Mouse (Mus musculus): ENCODE results near the gene Rbpj.

Gene Rbpj

DNA sequence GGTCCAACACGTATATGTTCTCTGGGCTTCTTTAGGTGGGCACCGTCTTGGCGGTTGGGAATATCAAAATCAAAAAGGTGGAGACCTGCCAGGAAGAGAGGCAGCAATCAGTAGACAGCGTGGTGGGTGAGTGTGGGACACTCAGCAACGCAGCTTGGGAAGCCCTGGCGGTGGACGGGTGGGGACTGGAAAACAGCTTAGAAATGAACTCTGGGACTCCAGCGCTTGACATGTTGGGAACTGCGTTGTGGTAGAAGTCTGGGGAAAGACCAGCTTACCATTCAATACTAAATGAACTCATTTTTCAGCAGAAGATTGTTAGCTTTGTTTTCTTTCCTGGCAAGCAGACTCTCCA is 3.8 kb downstream of the Rbpj start:
- no peak for DNase-seq

DNA sequence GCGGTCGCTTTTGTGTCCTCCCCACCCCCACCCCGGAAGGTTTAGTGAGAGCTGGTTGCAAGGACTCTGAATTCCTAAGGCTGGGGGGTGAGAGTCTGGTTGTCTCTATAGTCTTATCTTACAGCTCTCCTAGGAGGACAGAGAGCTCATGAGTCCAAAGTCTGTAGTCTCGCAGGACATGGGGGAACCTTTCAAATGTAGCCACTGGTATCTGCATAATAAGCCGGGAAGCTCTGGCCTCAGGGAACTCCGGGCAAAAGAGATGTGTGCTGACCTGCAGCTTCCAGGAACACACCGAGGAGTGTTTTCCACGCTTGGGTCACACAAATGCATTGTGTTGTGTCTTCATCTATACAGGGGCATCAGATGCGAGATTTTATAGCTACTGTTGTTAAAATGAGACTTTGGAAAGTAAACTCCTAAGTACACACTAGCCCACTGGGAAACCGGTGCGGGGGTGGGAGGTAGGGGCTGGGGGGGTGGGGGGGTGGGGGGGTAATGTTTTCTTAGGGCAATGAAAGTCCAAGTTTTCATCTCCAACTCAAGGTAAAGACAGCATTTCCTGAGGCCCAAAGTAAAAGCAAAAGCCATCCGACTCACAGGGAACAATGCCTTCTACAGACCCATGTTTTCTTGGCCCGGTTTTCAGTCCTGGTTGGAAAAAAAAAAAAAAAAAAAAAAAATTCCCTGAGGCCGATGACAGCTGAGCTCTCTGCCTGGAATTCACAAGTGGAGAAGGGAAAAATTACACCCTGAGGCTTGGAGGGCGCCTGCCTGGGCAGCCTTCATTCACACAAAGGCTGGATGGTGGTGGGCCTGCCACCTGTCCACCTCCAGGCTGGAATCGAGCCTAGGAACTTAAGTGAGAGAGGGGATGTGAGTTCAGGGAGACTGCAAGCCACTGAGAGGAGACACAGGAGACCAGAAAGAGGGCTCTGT is 4.5 kb downstream of the Rbpj start:
- no peak for DNase-seq

DNA sequence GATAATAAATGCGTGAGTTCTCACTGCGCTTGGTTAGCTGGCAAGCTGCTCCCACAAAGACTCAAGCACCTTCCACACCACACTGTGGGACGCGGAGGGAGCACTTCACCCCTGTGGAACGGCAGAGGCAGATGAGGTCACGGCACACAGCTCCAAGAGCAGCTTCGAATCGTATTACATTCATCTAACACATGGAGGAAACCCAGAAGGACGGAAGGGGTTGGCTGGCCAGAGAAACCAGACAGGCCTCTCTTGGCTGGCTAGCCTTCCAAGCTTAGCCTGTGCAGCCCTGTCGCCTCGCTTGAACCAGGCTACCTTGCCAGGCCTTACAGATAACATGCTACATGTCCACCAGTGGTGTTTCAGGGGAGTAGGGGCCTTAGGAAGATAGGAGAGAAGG is 6.5 kb downstream of the Rbpj start:
- no peak for DNase-seq

DNA sequence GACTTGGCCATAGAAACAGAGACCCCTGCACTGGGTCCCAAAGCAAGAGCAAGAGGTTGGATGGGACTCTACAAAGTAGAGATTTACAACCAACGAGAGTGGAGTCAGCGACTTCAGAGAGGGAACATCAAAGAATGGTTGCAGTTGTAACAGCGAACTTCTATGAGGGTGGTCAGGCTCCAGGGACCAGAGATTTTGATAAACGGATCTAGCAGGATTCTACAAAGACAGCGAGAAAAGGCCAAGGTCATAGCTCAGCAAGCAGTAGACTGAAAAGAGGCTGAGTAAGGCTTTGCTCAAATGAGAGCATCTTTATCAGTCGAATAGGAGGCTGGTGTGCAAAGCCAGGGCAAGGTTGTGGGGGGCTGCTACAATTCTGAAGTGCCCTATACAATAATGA is 13.2 kb downstream of the Rbpj start:
- DNase-seq = no peak

DNA sequence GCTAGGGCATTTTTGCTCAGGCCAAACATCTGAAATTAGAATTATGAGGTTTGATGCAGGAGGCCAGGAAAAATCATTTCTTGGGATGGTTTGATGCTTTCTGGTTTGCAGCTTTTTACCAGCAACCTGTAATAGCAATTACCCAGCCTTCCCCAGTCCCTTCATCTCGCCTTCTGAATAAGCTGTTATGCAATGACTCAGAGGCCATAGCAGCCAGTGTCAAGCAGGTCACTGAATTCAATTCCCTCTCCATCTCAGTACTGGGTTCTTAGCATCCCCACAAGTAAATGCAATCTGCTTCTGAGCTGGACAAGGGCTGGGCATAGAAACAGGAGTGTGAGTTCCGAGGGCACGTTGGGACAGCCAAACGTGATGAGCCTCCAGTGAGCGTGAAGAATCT is 13.9 kb downstream of the Rbpj start:
- DNase-seq = no peak

DNA sequence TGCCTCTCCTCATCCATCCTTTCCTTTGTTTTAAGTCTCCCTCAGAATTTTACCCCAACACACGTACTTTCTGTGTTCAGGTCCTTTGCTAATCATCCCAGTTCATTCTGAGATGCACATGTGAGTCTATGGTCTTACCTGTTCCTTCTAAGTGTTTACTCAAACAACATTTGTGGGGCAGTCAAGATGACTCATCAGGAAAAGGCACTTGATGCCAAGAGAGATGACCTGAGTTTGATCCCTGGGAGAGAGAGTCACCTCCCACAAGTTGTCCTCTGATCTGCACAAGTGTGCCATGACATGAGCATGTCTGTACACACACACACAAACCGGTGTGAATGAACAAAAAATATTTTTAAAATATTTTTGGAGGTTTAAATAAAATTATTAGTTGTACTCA is 15.1 kb downstream of the Rbpj start:
- DNase-seq = no peak

DNA sequence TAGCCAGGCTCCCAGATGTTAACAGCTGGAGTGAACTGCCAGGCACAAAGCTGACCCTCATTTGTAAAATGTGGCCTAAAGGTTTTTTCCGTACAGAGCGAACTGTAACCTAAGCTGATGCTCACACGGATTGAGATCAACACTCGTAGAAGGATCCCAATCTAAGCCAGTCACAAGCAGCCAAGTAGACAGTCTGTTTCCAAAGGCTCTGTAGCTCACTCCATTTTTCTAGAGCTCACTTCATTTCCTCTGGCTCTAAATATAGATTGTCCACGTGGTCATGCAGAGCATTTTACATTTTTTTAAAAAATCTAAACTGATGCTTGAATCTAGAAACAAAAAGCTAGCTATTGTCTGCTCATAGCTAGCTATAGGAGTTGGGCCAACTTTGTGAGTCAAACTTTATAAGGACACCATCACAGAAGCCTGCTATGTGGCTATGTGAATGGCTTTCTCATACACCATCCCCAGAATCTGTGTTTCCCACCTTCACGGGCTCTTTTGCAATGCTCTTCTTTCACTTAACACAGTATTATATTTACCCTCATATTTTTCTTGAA is 19.2 kb downstream of the Rbpj start:
- no peak for DNase-seq

DNA sequence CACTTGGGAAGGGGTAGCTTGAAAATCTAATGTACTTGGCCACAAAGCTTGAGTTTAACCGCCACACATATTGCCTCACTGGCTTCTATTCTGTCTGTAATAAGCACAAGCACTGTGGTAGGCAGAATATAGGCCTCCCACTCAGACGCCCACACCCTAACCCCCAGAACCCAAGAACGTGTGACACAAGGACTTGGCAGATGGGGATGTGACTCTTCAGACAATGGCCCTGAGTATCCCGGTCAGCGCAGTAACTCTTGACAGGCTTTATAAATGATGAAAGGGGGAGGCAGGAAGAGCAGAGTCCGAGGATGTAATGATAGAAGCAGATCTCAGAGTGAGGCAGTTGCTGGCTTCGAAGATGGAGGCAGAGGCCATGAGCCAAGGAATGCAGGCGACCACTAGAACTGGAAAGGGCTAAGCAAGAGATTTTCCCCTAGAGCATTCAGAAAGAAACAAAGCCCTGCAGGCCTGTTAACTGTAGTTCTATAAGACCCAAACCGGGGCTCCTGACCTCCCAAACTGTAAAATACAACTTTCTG is 20.1 kb downstream of the Rbpj start:
- DNase-seq = no peak

DNA sequence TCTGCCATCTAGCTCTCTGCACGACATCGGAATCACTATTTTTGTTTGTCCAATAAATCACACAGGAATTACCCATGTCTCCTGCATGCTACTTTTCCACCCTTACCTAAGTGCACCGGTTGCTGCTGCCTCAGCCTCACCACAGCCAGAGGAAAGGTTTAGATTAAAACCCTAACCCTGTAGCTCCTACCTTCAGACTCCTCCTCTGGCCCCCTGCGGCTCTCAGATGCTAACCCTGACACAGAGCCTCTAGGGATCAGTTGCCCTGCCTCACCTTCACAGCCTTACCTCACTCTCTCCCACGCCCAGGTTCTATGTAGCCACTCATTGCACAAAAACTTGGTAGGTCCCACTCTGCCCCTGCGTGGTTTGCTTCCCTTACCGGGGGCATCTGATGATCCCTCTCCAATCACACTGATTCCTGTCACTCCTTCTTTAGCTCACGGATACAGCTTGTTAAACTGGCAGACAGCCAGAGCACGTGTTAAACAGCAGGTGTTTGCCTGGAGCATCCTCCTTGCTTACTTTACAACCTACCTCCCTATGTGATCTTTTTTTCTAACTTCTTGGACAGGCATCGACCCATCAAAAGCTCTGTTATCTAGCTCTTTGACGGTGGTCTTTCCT is 21.1 kb downstream of the Rbpj start:
- DNase-seq = no peak

DNA sequence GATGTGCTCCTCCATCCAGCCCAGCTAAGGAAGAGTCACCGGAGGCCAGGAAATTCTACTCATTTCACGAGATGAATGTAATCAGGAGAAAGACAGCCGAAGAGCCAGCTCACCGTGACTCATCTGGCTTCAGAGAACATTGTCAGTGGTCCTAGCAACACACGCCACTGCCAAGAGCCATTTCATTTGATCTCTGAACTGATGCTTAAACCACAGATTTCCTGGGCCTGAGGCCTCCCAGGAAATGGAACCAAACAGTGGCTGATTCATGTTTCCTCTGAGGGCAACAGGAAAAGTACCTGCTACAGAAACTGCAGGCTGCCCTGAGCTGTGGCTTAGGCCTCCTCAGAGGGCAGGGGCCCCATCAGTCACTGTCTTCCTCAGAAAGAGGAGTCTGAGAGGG is 24.7 kb downstream of the Rbpj start:
- DNase-seq = no peak

DNA sequence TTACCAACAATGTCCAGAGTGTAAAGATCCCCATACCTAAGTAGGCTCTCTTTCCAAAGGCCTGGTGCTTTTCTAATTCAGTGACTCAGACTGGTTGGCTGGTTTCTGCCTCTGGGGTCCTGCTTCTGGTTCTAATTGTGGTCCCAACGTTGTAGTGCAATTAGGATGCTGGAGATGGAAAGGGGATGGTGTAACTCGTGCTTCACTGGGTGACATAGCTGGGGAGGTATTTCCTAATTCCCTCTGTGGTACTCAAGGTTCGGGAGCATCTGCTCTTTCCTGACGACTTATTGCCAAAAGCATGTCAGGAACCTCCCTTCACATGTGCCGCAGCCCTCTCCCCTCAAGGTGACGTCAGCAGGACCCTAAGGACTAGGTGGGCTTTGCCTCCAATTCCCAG is 27.8 kb downstream of the Rbpj start:
- no peak for DNase-seq

DNA sequence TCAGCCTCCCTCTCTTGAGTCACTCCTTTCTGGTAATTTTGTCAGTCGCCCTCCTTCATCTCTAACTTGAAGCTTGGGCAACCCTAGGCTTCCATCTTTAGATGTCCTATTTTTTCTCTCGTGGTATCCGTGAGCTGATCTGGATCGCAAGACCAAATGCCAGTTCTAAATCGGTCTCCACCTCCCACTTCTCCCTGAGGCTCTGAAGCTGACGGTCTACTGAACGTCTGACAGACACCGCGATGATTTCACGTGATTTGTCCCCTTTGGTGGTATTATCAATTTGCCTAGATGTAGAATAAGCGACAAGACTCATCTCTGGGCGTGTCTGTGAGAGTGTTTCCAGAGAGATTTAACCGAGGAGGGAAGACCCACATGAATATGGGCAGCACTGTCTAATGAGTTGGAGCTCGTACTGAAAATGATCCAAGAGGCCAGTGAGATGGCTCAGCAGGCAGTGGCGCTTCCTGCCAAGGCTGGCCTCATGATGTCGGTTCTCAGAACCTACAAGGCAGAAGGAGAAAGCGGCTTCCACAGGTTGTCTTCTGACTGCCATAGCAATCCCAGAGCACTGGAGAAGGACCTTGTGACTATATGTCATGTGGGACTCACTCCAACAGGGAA is 28.7 kb downstream of the Rbpj start:
- DNase-seq = no peak

DNA sequence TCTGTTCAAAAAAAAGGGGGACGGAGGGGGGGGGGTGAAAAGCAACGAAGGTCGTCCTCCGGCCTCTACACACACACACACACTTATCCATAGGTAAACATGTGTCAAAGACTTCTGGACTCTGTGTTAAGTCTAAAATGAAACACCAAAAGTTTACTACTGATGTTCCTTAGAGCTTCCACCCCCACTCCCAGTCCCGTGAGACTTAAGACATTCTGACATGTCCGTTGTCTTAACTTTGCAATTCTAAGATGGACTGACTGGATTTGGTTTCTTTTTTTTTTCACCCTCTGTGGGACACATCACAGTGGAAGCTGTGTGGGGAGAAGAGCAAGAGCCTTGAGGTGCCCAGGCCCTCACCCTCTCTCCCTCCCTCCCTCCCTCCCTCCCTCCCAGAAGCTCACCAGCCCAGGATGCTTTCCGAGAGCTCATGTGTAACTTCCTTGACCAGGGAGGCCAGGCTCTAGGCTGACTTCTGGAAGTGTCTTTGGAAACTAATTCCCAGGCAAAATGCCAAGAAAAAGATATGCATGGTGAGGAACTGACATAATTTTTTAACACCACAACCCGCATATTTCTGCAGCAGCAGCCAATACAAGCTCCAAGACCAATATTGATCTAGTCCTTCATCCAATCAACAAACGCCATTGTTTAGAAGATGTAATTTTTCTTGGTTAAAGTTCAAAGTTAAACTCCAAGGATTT is 31.0 kb downstream of the Rbpj start:
- no peak for DNase-seq

DNA sequence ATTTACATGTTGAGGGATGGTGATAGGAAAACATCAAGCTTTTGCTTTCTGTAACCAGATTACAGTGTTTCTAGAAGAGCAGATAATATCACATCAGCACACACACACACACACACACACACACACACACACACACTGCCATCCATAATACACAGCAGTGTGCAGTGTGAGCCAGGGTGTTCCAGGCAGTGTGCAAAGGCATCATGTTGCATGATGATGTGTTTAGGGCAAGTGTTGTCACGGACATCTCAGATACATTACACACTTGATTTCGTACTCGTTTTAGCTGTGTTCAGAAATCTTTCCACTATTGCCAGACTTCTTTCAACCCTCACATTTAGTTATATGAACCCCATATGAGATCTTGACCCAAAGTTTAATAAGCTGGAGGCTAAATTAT is 33.6 kb downstream of the Rbpj start:
- no peak for DNase-seq

DNA sequence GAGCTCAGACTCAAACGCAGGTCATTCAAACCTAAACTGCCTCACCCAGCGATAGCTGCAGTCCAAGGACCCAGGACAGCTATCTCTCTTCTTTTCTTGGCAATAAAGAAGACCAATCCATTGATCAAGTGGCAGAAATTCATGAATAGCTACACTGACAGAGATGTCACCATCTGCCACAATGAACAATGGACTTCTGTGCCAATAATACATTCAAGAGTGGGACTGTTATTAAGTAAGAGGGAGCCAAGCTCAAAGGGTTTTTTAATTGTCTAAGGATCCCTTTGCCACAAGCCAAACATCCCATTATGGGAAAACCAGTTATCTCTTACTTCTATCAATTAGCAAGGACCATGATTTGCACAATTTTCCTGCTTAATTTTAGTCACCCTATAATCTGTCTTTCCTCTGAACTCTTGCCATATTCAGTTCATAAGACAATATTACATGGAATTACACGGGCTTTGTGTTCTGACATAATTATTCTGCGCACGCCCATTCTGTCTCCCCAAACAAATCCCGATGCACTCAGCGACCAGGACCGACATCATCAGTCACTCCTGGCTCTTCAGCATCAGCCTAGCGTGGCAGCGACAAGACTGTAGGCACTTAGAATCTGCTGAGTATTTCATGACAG is 34.7 kb downstream of the Rbpj start:
- DNase-seq = no peak

DNA sequence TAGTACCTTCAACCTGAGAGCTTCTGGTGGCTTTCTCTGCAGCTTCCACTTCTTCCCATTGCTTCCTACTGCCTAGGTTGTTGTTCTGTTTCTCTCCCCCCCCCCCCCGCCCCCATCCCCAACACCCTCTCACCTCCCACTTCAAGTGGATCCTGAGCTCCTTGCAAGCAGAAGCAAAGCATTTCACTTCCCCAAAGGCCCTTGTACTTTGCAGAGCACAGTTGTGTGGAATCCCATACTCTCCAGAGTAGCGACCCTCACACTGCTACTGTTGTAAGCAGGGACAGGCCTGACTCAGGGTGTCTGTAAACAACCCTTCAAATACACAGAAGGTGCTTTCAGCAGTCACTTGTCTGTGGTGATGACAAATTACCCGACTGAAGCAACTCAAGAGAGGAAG is 37.3 kb downstream of the Rbpj start:
- no peak for DNase-seq

DNA sequence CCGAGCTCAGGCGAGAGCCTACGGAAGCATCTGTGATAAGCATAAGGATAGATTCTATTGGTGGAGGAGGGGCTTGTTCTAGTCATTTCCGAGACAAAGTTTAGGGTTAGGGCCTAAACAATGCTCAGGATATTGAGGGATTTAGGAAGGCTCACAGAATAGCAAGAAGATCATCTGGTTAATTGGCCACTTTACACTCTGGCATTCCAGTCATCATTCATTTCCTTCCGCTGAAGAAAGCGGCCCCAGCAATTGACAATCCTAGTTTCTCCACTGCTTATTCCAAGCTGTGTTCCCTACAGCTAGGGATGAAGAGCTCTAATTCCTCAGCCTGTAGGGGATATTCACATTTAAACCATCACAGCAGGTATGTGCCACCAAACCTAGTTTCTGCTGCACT is 39.8 kb downstream of the Rbpj start:
- DNase-seq = no peak

DNA sequence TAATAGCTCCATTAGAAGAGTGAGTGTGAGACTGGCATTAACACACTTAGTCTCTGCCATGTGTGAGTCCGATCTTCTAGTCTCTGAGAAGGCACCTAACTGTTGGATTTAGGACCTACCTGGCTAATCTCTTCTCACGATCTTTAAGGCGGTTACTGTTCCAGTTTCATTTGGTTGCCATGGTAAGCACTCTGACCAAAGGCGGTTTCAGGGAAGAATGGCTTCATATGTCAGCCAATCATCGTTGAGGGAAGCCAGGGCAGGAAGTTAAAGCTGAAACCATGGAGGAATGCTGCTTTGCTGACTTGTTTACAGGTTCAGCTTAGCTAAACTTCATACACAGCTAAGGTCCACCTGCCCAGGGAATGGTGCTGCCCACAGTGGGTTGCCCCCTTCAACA is 41.4 kb downstream of the Rbpj start:
- no peak for DNase-seq

DNA sequence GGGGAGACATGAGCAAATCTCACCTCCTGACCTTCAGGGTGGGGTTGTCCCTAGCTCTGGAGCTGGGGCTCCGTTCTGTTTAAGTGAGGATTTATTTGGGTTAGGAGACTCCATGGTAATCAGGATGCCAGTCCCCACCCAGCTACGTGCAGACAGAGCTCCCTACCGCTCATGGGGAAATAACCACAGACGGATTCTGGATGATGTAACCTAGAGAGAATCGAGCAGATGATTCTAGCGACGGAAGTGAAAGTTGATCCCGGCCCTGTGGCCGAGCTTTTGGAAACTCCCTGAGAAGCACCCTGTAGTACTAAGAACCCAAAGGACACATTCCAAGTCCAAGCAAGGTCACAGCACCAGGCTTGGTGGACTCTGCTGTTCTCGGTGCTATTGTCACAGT is 43.5 kb downstream of the Rbpj start:
- peak; percentile 6 for DNase-seq

DNA sequence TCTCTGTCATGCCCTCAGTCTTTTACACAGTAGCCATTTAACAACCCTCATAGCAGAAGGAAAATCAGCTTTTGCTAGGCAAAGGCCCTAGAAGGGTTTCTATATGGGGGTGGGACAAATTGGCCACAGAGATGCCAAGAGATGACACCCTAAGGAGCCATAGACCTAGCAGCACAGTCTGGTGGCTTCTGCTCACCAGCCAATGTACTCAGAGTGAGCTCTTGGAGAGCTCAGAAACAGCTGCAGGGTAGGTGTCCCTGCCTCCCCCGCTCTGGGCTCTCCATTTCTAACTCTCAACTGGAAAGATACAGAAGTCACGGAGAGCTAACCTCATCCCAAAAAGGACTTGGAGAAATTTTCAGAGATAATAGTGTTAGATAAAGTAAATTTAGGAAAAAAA is 44.0 kb downstream of the Rbpj start:
- DNase-seq = no peak

DNA sequence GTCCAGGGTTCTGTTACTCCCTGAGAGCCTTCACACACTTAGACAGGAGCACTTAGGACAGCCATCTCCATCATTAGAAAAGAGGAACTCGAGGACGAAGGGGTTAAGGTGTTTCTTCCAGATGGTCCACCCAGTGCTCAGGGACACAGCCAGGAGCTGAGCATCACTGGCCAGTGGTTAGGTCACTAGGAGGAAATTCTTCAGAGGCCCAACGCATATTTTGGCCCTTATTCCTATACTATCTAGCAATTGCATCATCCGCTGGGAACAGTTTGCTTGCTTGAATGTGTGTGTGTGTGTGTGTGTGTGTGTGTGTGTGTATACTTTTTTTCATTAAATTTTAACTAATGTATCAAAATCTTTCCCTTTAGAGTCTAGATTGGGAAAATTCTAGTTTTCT is 45.5 kb downstream of the Rbpj start:
- peak; percentile 7 for DNase-seq

DNA sequence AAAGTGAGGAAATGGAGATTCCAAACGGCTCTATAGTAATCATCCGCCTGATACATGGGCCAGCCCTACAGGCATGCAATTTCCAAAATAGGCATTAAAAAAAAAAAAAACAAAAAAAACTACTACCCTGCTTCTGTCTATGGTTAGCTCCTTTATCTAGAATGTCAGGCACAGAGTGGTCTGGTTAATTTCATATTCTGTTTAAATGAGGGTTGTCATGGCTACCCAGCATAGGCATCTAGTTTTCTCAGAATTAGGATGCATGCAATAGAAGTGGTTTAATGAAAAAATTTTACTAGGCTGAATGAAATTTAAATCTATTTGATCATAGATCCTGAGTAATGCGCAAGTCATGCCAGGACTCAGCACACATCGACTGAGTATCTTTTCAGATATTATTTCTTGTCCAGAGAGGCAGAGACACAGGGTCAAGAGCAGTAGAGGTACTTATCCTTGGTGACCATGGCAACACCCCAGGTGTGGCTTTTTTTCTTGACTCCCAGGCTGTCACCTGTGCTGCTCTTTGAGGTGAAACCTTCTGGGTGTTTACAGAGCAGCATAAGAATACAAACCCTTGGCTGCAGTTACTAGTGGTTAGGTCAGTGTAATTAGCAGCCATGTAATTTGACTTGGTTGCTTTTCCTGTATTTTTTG is 49.1 kb downstream of the Rbpj start:
- DNase-seq = no peak
